Mouse (Mus musculus) frontal cortex, postnatal 36 days (tissue): ENCODE data around the gene Parp8.

Source experiments
- DNase-seq, 2 experiments: peaks; one replicate each; pipeline ENCODE4 v3.0.0; 2022; ENCODE audit warnings: low spot score in 2 of 2

Gene Parp8

DNA sequence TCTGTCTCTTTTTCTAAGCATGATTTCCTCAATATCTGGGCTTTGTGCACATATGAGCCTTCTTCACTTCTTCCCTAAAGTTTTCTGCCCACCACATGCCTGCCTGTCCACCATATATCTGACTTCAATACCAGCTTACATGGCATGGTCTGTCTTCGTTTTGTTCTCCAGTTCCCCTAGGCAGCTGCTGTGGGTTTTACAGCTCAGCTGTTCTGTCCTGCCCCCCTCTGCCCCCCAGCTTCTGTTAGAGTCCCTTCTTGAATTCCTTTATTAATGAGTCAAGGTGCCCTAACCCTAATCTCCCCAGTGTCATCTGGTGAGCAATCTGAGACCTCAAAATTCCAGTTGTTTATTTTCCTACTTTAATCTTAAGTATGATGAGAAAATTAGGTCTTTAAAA, 155.1 kb downstream of the Parp8 start:
- DNase-seq: no peak

DNA sequence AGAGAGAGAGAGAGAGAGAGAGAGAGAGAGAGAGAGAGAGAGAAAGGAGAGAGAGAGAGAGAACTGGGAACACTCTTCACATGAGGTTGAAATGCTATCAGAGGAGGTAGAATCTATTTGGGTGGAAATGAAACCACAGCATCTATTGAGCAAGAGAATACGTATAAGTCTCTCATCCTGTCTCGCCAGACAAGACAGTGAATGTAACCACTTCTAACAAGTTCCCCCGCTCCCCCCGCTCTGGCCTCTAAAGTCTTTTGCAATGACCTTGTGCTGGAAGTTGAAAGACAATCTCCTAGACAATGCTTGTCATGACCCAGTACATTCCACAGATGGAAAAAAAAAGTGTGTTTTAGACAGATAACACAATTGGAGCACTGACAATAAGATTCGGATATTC, 181.4 kb downstream of the Parp8 start:
- no peak for DNase-seq

DNA sequence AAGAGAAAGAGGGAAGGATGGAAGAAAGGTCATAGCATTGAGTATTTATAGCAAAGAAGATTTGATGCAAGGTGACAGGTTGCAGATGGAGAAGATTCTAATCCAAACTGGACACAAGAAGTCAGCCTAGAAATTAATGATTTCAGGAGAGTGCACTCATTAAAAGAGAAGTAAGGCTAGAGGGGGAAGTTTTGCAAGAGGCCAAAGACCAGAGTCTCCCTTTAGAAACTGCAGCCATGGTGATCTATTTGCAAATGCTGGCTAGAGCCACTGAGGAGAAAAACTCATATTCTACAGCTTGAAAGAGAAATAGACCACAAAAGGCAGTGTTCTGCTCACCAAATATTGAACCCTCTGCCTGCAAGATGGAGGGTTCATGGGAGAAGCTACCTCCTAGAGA, 194.4 kb downstream of the Parp8 start:
- DNase-seq: no peak

DNA sequence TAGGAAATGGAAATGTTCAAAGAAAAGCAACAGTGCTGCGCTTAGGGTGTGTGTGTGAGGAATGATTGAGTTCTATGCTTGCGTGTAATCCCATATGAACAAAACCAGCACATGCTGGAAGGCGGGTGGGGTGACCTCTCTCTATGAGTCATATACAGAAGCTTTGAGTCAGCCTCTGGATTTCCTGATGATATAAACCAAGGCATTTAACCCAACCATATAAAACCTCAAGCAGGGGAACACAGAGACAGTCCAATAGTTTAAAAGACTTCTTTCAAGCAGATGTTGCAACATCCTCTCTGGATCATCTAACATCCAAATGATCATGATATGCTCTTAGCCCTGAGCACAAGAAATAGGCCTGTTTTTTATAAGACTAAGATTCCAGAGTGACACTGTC, 196.3 kb downstream of the Parp8 start:
- DNase-seq: no peak

DNA sequence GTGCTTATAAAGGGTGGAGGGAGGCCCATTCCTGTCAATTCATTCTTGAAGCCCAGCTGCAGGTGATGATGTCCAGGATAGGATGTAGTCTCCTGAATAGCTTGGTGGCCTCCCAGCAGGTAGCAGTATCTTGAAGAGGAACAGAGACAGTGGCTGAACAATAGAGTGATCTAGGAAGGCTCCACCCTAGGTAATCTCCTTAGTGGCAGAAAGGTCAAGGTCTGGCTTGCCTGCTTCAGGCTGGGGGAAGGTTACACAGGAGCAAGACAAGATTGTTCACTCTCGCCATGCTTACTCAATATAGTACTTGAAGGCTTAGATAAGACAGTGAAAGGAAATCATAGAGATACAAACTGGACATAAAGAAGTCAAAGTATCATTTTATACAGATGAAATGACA, 213.9 kb downstream of the Parp8 start:
- DNase-seq: no peak
